ENCODE assay signal across 28 mouse cellular contexts in the genomic region with DNA sequence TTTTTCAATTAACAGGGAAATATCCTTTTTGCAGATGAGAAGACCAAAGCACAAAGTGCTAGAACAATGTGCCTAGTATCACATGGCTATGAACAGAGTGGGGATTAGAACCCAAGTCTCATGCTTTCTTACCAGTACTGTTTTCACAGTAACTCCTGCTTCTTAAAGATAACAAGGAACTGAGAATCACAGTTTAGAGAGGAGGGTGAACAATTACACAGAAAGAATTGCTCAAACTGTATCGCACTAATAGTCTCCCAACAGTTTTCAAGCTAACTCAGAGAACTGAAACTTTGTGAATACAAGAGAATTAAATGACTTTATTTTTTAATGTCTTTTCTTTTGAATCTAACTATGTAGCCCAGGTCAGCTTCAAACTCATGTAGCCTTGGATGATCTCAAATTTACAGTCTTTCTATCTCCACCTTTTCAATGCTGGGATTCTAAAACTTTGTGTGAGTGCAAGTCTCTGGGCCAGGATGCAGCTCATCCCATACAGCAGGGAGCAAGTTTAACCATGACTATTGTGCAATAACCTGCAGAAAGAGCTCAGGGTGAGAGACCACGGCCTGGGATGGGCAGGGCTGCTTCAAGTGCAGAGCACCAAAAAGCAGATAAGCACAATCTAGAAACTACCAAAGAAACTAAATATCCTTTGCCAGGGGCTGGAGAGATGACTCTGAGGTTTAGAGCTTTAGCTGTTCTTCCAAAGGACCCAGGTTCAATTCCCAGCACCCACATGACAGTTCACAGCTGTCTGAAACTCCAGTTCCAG. TPM values are rescaled to one million over a fixed set of nuclear protein-coding genes. Genes with fewer than 3 reads are reported as not detected.
DNase-seq lines count a peak whose midpoint lies in the region; ATAC-seq and TF ChIP-seq lines count a peak whose summit lies in the region.
"Had no signal": no experiment of that assay in that cellular context is flagged by ENCODE, and none has a peak within 500 bp of the region (broad histone marks: within the 10 kb centered on the region; RNA-seq: fewer than 3 reads in every experiment).

No protein-coding gene starts in this region.

- no peak for TF ChIP-seq POLR2A in lung, adult 2 months (IDR thresholded peaks at IDR 0.05; ENCODE audit: borderline replicate concordance, extremely low read depth, low read depth, low read length)

- H3K9ac ChIP-seq in liver, embryonic 13.5 days: no peak overlapping the region
- H3K9ac ChIP-seq: embryonic facial prominence, embryonic 15.5 days; forebrain, embryonic 13.5 days; heart, embryonic 15.5 days; midbrain, embryonic 13.5 days; stomach, embryonic 15.5 days had no signal

- WGBS in liver, embryonic 13.5 days (ENCODE audit: insufficient replicate concordance): 33% methylated on average over 2 of the region's 2 CpGs
- WGBS in lung, adult 2 months: 68% methylated on average over 2 of the region's 2 CpGs

- peaks cover 50% of the 10 kb centered on the region for H3K4me1 ChIP-seq in liver, embryonic 13.5 days (replicated peaks)
- peaks cover 15% of the 10 kb centered on the region for H3K4me1 ChIP-seq in lung, adult 2 months (ENCODE audit: control insufficient read depth, insufficient read depth, low read length)

- H3K4me3 ChIP-seq in C2C12 (ENCODE audit: insufficient read depth, poor library complexity, severe bottlenecking): no peak overlapping the region
- H3K4me3 ChIP-seq in liver, embryonic 13.5 days (replicated peaks): no peak overlapping the region
- H3K4me3 ChIP-seq in lung, adult 2 months (replicated peaks; ENCODE audit: extremely low read depth, low read depth, low read length): no peak overlapping the region
- H3K4me3 ChIP-seq: embryonic facial prominence, embryonic 10.5 days; embryonic facial prominence, embryonic 15.5 days; forebrain, embryonic 13.5 days; heart, embryonic 15.5 days; midbrain, embryonic 13.5 days; stomach, embryonic 15.5 days had no signal

- H3ac ChIP-seq in C2C12 (ENCODE audit: control insufficient read depth, insufficient read length, low read depth): no peak overlapping the region

- intact Hi-C loops in left cerebral cortex, postnatal 10 days (cut with DNase I): no loop called here

- no peak overlapping the region for H3K4me2 ChIP-seq in liver, embryonic 13.5 days
- H3K4me2 ChIP-seq: embryonic facial prominence, embryonic 15.5 days; forebrain, embryonic 13.5 days; midbrain, embryonic 13.5 days; stomach, embryonic 15.5 days had no signal

- peaks cover 24% of the 10 kb centered on the region for H3K36me3 ChIP-seq in C2C12 (ENCODE audit: control insufficient read depth, insufficient read depth)
- peaks cover 20% of the 10 kb centered on the region for H3K36me3 ChIP-seq in liver, embryonic 13.5 days

- no peaks in the 10 kb centered on the region for H3K27me3 ChIP-seq in C2C12 (ENCODE audit: control insufficient read depth, insufficient read depth, insufficient read length)
- H3K27me3 ChIP-seq in liver, embryonic 13.5 days: no peaks in the 10 kb centered on the region
- H3K27me3 ChIP-seq: CH12.LX; embryonic facial prominence, embryonic 15.5 days; forebrain, embryonic 13.5 days; heart, embryonic 15.5 days; midbrain, embryonic 13.5 days; stomach, embryonic 15.5 days had no signal

- no peaks in the 10 kb centered on the region for H3K9me3 ChIP-seq in liver, embryonic 13.5 days (replicated peaks)
- H3K9me3 ChIP-seq: embryonic facial prominence, embryonic 10.5 days; embryonic facial prominence, embryonic 15.5 days; forebrain, embryonic 13.5 days; heart, embryonic 15.5 days; midbrain, embryonic 13.5 days; stomach, embryonic 15.5 days had no signal

- H3K27ac ChIP-seq in liver, embryonic 13.5 days: no peak overlapping the region
- H3K27ac ChIP-seq: embryonic facial prominence, embryonic 10.5 days; embryonic facial prominence, embryonic 15.5 days; forebrain, embryonic 13.5 days; heart, embryonic 15.5 days; kidney, postnatal 0 days; macrophage; midbrain, embryonic 13.5 days; stomach, embryonic 15.5 days had no signal

- peaks cover 79% of the 10 kb centered on the region for H3K79me2 ChIP-seq in C2C12 (ENCODE audit: control insufficient read depth, insufficient read depth)

- DNase-seq in liver, embryonic 13.5 days: peak; percentile 38
- DNase-seq in kidney, postnatal 14 days: no peak
- no peak for DNase-seq in heart, adult 8-10 months (ENCODE audit: low spot score)
- DNase-seq in lung, adult 2 months: no peak
- DNase-seq in left cerebral cortex, postnatal 10 days (ENCODE audit: extremely low spot score in 1 of 2, low spot score in 2 of 2): no peak
- DNase-seq: adrenal gland, adult 8-10 months; B cell, adult 2 months; cerebellum, adult 2 months; cerebellum, postnatal 14 days; gastrocnemius, postnatal 36 days; kidney, adult 8-10 months; layer of hippocampus, adult 9-11 months; right cerebral cortex, postnatal 25 days; thymus, postnatal 4 days had no signal

- peak; percentile 44; the same call in 1 of the 2 replicates for ATAC-seq in erythroid progenitor cell, adult 5-6 weeks (replicated peaks; ENCODE audit: low FRiP score, poor library complexity, severe bottlenecking)
- ATAC-seq in liver, embryonic 13.5 days (ENCODE audit: low read depth): peak; percentile 85
- peak; percentile 59 for ATAC-seq in megakaryocyte, adult 5-6 weeks (ENCODE audit: poor library complexity, severe bottlenecking)
- ATAC-seq: forebrain, embryonic 13.5 days; hindbrain, embryonic 16.5 days; lung, postnatal 0 days; midbrain, embryonic 13.5 days had no signal

- no peak for TF ChIP-seq CTCF in C2C12 (IDR thresholded peaks at IDR 0.05; ENCODE audit: control insufficient read depth, insufficient read depth, insufficient read length)
- no peak for TF ChIP-seq CTCF in lung, adult 2 months (IDR thresholded peaks at IDR 0.05; ENCODE audit: insufficient read depth, low read length)

- peaks cover 44% of the 10 kb centered on the region for H3K79me3 ChIP-seq in C2C12 (ENCODE audit: low read depth)

TF ChIP-seq in C2C12, 6 proteins besides CTCF, POLR2A, EP300 and RAD21:
- peak; percentile 75 for TF ChIP-seq CEBPB (IDR thresholded peaks at IDR 0.05; ENCODE audit: low read depth)
- TF ChIP-seq MYOD1 (IDR thresholded peaks at IDR 0.05; ENCODE audit: control insufficient read depth, insufficient read length, low read depth): no peak
- TF ChIP-seq USF1 (IDR thresholded peaks at IDR 0.05; ENCODE audit: low read depth): no peak

RNA-seq across cellular contexts. Expression of a gene that starts 5.5 kb away (rescaled TPM):
- 12.8 TPM for polyA plus RNA-seq in C2C12 (2012; fragmentation: generic; extraction: Trizol)
- 9.6 and 9.7 TPM in 2 replicates for total RNA-seq in erythroid progenitor cell, adult 5-6 weeks (2015; ENCODE audit: low replicate concordance)
- total RNA-seq in erythroid progenitor cell, adult 5-6 weeks (2017; ENCODE audit: low replicate concordance): 6.7 and 7.8 TPM in 2 replicates
- polyA plus RNA-seq in liver, embryonic 13.5 days (2015; fragmentation: Nextera tagmentation; extraction: Ambion mirVana): 7.4 and 9.7 TPM in 2 replicates
- 75.6 and 77.9 TPM in 2 replicates for total RNA-seq in megakaryocyte, adult 5-6 weeks (2015)
- 79.1 and 83.0 TPM in 2 replicates for total RNA-seq in megakaryocyte, adult 5-6 weeks (2017)
- total RNA-seq in heart, adult 8-10 months (2022): 10 to 100 TPM; 14.2 to 15.5 (median 14.9) TPM
- polyA plus RNA-seq in lung, adult 2 months (2012; rRNA removed): 11.7 and 19.0 TPM in 2 replicates
- 10 to 100 TPM; 11.0 to 11.4 TPM for total RNA-seq in left cerebral cortex, postnatal 10 days (2021)
- total RNA-seq: CH12.LX had no signal

RNA-seq across cellular contexts. Expression of a gene that starts 36.6 kb away (rescaled TPM):
- polyA plus RNA-seq in C2C12 (2012; fragmentation: generic; extraction: Trizol): 0.71 TPM
- 1.8 TPM in 1 of 2 replicates, not detected in the other for total RNA-seq in erythroid progenitor cell, adult 5-6 weeks (2015; ENCODE audit: low replicate concordance)
- 0.77 TPM in 1 of 2 replicates, not detected in the other for total RNA-seq in erythroid progenitor cell, adult 5-6 weeks (2017; ENCODE audit: low replicate concordance)
- polyA plus RNA-seq in liver, embryonic 13.5 days (2015; fragmentation: Nextera tagmentation; extraction: Ambion mirVana): 15.9 and 18.8 TPM in 2 replicates
- total RNA-seq in megakaryocyte, adult 5-6 weeks (2015): 21.0 and 23.9 TPM in 2 replicates
- total RNA-seq in megakaryocyte, adult 5-6 weeks (2017): 20.0 and 21.0 TPM in 2 replicates
- 1 to 10 TPM; 3.7 to 4.7 (median 4.5) TPM for total RNA-seq in heart, adult 8-10 months (2022)
- 4.7 and 6.1 TPM in 2 replicates for polyA plus RNA-seq in lung, adult 2 months (2012; rRNA removed)
- total RNA-seq in left cerebral cortex, postnatal 10 days (2021): 10 to 100 TPM; 13.6 to 16.0 TPM
- total RNA-seq: CH12.LX had no signal

Comparison
In these comparisons a context has a peak if more than half of its experiments do, and no peak if none do; other contexts are left out.
1. RNA of a gene that starts 5.5 kb away (total RNA-seq): 75.6 to 83.0 TPM in megakaryocyte, adult 5-6 weeks; 14.2 to 15.5 TPM in heart, adult 8-10 months, 11.0 to 11.4 TPM in left cerebral cortex, postnatal 10 days and 6.7 to 9.7 TPM in erythroid progenitor cell, adult 5-6 weeks; every median in the first group is over 4 times any median in the second.
2. Peak in every context shown above with its lines, with median percentiles within 50 percentile points of each other: ATAC-seq.